Mouse (Mus musculus): ENCODE data around the gene Spata31d1c. TPM values are rescaled to one million over a fixed set of nuclear protein-coding genes. Genes with fewer than 3 reads are reported as not detected.

The Spata31d1c gene
- not detected in 2 replicates for polyA plus RNA-seq (2014; fragmentation: Nextera tagmentation; extraction: Ambion mirVana)

DNA sequence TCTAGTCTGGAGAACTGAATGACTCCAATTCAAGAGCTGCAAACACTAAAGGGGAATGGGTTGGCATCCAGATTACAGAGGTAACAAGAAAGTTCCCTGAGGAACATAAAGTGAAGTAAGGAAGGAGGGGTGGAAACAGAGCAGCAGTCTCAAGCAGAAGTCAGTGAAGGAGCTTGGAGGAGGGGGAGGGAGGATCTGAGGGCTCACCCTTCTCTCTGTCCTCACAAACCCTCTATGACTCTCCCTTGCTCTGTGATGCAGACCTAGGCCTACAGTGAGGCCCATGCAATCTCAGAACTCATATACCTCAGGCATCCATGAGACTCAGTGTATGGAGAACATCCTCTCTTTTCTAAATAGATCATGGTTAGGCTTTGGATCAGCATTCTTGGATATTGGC is at the start of gene Spata31d1c:
Gene Spata31d1c, plus strand, starts transcription at position 301 of the 400 bp plus-strand sequence.
- Histone ChIP-seq H3K4me3 (ENCODE audit: low read depth, low read length) (no peak within 1 kb of the TSS), H3K27me3 (ENCODE audit: control insufficient read depth, insufficient read depth, low read length) (no peaks in the 10 kb centered on the region), H3K36me3 (ENCODE audit: control insufficient read depth, insufficient read depth, low read length) (no peaks in the 10 kb centered on the region), H3K4me1 (replicated peaks; ENCODE audit: control insufficient read depth, insufficient read depth, low read length) (no peaks in the 10 kb centered on the region), H3K4me2 (ENCODE audit: low read depth, low read length, severe bottlenecking) (no peak within 1 kb of the TSS), H3K27ac (ENCODE audit: low read depth, low read length) (no peak within 1 kb of the TSS), H3K9me3 (ENCODE audit: control insufficient read depth, low read length) (no peaks in the 10 kb centered on the region), H3K9ac (ENCODE audit: low read length) (no peak within 1 kb of the TSS)
- DNase-seq (ENCODE audit: low spot score) (no peak), ATAC-seq (replicated peaks; ENCODE audit: low FRiP score) (no peak)

DNA sequence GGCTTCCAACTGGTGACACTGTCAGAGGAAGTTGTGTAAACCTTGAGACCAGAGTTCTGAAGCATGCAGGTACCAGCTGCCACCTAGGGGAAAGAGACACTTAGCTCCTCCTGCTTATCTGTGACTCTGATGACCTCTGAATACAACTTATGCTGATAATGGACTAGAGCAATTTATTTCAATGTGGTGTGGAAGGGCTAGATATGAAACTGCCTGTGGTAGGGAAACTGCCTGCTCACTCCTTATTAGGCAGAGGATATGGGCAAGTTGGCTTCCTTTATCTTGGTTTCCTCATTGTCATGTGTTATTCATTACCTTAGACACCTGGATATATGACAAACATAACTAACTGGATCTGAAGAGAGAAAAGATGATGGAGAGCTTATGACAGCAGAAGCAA is 44.0 kb upstream of the Spata31d1c start:
- DNase-seq (ENCODE audit: low spot score) = no peak
- Histone ChIP-seq H3K4me3 (ENCODE audit: low read depth, low read length) (no peak overlapping the region), H3K27me3 (ENCODE audit: control insufficient read depth, insufficient read depth, low read length) (no peaks in the 10 kb centered on the region), H3K9ac (ENCODE audit: low read length) (no peak overlapping the region), H3K27ac (ENCODE audit: low read depth, low read length) (no peak overlapping the region), H3K4me2 (ENCODE audit: low read depth, low read length, severe bottlenecking) (no peak overlapping the region), H3K4me1 (replicated peaks; ENCODE audit: control insufficient read depth, insufficient read depth, low read length) (no peaks in the 10 kb centered on the region), H3K36me3 (ENCODE audit: control insufficient read depth, insufficient read depth, low read length) (no peaks in the 10 kb centered on the region), H3K9me3 (ENCODE audit: control insufficient read depth, low read length) (no peaks in the 10 kb centered on the region)
- no peak for ATAC-seq (replicated peaks; ENCODE audit: low FRiP score)

DNA sequence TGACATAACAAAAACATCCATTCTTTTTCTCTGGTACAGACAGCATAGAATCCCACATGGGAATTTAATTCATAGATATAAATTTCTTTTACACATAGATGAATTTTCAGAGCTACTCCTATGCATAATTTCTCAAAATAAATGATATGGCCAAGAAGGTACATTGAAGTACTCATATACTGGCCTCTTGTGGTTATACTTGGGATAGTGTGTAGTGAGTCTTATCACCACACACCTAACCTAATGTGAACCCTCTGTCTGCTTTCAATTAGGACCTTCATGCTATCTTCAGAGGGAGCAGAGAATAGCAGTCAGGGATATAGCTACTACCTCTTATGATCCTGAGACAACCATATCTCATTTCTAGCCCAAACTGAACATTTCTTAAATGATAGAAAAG is 27.4 kb upstream of the Spata31d1c start:
- Histone ChIP-seq H3K27me3 (ENCODE audit: control insufficient read depth, insufficient read depth, low read length) (no peaks in the 10 kb centered on the region), H3K4me2 (ENCODE audit: low read depth, low read length, severe bottlenecking) (no peak overlapping the region), H3K9ac (ENCODE audit: low read length) (no peak overlapping the region), H3K27ac (ENCODE audit: low read depth, low read length) (no peak overlapping the region), H3K36me3 (ENCODE audit: control insufficient read depth, insufficient read depth, low read length) (no peaks in the 10 kb centered on the region), H3K4me3 (ENCODE audit: low read depth, low read length) (no peak overlapping the region), H3K4me1 (replicated peaks; ENCODE audit: control insufficient read depth, insufficient read depth, low read length) (no peaks in the 10 kb centered on the region), H3K9me3 (ENCODE audit: control insufficient read depth, low read length) (no peaks in the 10 kb centered on the region)
- ATAC-seq (replicated peaks; ENCODE audit: low FRiP score) (no peak), DNase-seq (ENCODE audit: low spot score) (no peak)

DNA sequence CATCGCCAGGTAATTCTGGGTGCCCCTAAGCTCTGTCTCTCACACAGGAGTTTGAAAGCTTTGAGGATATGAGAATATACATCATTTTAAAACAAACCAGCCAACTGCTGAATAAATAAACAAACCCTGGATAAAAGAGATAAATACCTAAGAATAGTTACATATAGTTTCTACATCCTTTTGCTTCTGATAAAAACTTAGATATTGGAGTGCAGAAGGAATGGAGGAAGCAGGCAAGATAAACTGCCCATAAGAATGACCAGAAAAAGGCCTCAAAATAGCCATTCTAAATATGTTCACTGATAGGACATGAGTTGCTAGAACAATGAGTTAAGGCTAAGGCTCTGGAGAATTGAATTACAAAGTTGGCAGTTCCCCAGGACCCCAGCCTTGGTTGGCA is 26.1 kb upstream of the Spata31d1c start:
- no peaks in the 10 kb centered on the region for H3K27me3 ChIP-seq (ENCODE audit: control insufficient read depth, insufficient read depth, low read length)
- WGBS = 96% methylated on average over 1 of the region's 1 CpGs
- ATAC-seq (replicated peaks; ENCODE audit: low FRiP score) (no peak), DNase-seq (ENCODE audit: low spot score) (no peak)
- H3K4me1 ChIP-seq (replicated peaks; ENCODE audit: control insufficient read depth, insufficient read depth, low read length) = no peaks in the 10 kb centered on the region
- H3K27ac ChIP-seq (ENCODE audit: low read depth, low read length) = no peak overlapping the region
- H3K9ac ChIP-seq (ENCODE audit: low read length) = no peak overlapping the region
- H3K4me2 ChIP-seq (ENCODE audit: low read depth, low read length, severe bottlenecking) = no peak overlapping the region
- H3K4me3 ChIP-seq (ENCODE audit: low read depth, low read length) = no peak overlapping the region
- no peaks in the 10 kb centered on the region for H3K36me3 ChIP-seq (ENCODE audit: control insufficient read depth, insufficient read depth, low read length)
- H3K9me3 ChIP-seq (ENCODE audit: control insufficient read depth, low read length) = no peaks in the 10 kb centered on the region

DNA sequence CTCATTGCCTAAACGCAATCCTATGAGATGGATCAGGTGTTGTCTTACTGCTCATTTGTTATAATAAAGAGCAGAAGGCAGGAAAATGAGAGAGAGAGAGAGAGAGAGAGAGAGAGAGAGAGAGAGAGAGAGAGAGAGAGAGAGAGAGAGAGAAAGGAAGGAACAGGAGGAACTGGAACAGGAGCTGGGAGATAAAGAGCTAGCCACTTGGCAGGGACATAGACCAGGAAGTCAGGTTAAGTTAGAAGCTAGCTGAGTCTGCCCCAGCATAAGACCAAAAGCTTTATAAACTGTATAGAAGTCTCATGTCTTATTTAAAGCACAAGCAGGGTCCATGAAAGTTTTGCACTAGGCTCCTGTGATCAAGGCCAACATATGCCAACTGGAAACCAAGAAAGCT is 24.9 kb upstream of the Spata31d1c start:
- no peak overlapping the region for H3K27ac ChIP-seq (ENCODE audit: low read depth, low read length)
- H3K9ac ChIP-seq (ENCODE audit: low read length) = no peak overlapping the region
- H3K4me2 ChIP-seq (ENCODE audit: low read depth, low read length, severe bottlenecking) = no peak overlapping the region
- no peaks in the 10 kb centered on the region for H3K4me1 ChIP-seq (replicated peaks; ENCODE audit: control insufficient read depth, insufficient read depth, low read length)
- 52% methylated on average over 1 of the region's 1 CpGs for WGBS
- H3K27me3 ChIP-seq (ENCODE audit: control insufficient read depth, insufficient read depth, low read length) = no peaks in the 10 kb centered on the region
- no peaks in the 10 kb centered on the region for H3K9me3 ChIP-seq (ENCODE audit: control insufficient read depth, low read length)
- ATAC-seq (replicated peaks; ENCODE audit: low FRiP score) (no peak), DNase-seq (ENCODE audit: low spot score) (no peak)
- H3K4me3 ChIP-seq (ENCODE audit: low read depth, low read length) = no peak overlapping the region
- no peaks in the 10 kb centered on the region for H3K36me3 ChIP-seq (ENCODE audit: control insufficient read depth, insufficient read depth, low read length)

DNA sequence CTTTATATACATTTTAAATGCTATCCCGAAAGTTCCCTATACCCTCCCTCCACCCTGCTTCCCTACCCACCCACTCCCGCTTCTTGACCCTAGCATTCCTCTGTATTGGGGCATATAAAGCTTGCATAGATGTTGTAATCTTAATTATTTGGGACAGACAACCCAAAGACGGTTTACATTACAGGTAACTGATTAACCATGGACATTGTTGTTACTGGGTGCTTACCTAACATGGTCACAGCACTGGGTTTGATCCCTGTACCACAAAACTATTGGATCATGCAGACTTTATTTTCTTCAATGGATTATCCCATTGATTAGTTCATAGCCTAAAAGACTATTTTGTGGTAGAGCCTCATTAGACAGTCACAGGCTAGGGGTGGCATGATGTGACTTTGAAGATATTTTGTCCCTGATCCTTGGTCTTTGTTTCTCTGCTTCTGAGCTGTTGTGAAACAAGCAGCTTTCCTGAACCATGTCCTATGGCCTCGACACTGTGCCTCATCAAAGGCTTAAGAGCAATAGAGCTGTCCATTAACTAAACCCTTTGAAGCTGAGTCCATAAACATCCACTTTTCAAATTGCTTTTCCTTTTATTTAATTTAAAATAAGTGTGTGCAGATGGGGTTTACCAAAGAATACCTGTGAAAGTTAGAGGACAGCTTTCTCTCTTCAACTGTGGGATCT is 21.7 kb upstream of the Spata31d1c start:
- no peaks in the 10 kb centered on the region for H3K9me3 ChIP-seq (ENCODE audit: control insufficient read depth, low read length)
- no peak for ATAC-seq (replicated peaks; ENCODE audit: low FRiP score)
- no peaks in the 10 kb centered on the region for H3K4me1 ChIP-seq (replicated peaks; ENCODE audit: control insufficient read depth, insufficient read depth, low read length)
- no peak for DNase-seq (ENCODE audit: low spot score)
- H3K4me3 ChIP-seq (ENCODE audit: low read depth, low read length) = no peak overlapping the region
- H3K36me3 ChIP-seq (ENCODE audit: control insufficient read depth, insufficient read depth, low read length) = no peaks in the 10 kb centered on the region
- WGBS = 59% methylated on average over 4 of the region's 4 CpGs
- H3K27me3 ChIP-seq (ENCODE audit: control insufficient read depth, insufficient read depth, low read length) = no peaks in the 10 kb centered on the region
- no peak overlapping the region for H3K27ac ChIP-seq (ENCODE audit: low read depth, low read length)
- no peak overlapping the region for H3K9ac ChIP-seq (ENCODE audit: low read length)
- H3K4me2 ChIP-seq (ENCODE audit: low read depth, low read length, severe bottlenecking) = no peak overlapping the region

DNA sequence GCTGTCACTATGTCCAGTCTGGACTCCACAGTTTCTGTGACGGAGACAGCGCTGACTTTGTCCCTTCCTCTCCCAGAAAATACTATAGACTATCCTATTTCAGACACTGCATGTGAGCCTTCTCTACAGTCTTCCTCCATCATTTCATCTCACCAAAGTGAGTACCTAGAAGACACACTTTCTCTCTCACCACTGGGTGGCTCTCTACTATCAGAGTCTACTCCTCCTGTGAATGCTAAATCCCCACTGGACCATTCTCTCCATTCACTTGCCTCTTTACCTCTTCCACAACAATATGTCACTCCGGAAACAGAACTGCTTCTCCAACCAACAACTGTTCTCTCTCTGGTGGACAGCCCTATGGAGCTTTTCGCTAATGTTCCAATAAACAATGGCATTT is 2.2 kb downstream of the Spata31d1c start:
- 58% methylated on average over 4 of the region's 4 CpGs for WGBS
- H3K9ac ChIP-seq (ENCODE audit: low read length) = no peak overlapping the region

DNA sequence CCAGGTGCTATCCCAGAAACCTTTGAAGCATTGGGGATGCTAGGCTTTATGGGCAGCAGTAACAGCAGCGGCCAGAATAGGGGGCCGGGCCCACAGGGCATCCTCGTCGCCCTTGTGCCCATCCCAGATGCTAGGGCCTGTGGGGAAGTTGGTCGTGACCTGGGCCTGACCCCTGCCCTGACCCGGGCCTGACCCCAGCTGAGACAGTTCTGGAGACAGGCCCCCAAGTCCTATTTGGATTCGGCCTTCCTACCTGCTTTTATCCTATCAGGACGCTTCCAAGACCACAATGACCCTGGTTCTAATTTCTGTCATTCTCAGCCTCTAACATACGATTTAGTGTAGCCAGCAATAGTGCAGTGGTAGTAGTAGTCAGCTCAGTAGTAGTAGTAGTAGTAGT is 19.8 kb downstream of the Spata31d1c start, which contains the start of gene Prss47:
Gene Prss47, minus strand, starts transcription at position 101 of the 400 bp plus-strand sequence.
- no peak for DNase-seq (ENCODE audit: low spot score)
- Histone ChIP-seq H3K4me1 (replicated peaks; ENCODE audit: control insufficient read depth, insufficient read depth, low read length) (no peaks in the 10 kb centered on the region), H3K27ac (ENCODE audit: low read depth, low read length) (no peak within 1 kb of the TSS), H3K4me3 (ENCODE audit: low read depth, low read length) (no peak within 1 kb of the TSS), H3K36me3 (ENCODE audit: control insufficient read depth, insufficient read depth, low read length) (no peaks in the 10 kb centered on the region), H3K4me2 (ENCODE audit: low read depth, low read length, severe bottlenecking) (no peak within 1 kb of the TSS), H3K27me3 (ENCODE audit: control insufficient read depth, insufficient read depth, low read length) (no peaks in the 10 kb centered on the region), H3K9me3 (ENCODE audit: control insufficient read depth, low read length) (no peaks in the 10 kb centered on the region; the same call in 1 of the 2 replicates), H3K9ac (ENCODE audit: low read length) (no peak within 1 kb of the TSS)
- no peak for ATAC-seq (replicated peaks; ENCODE audit: low FRiP score)
- 86% methylated on average over 9 of the region's 9 CpGs for WGBS

More for the DNA sequence above, 2.2 kb downstream of the Spata31d1c start:
- ATAC-seq (replicated peaks; ENCODE audit: low FRiP score) (no peak), DNase-seq (ENCODE audit: low spot score) (no peak)
- Histone ChIP-seq H3K9me3 (ENCODE audit: control insufficient read depth, low read length) (no peaks in the 10 kb centered on the region), H3K36me3 (ENCODE audit: control insufficient read depth, insufficient read depth, low read length) (no peaks in the 10 kb centered on the region), H3K27me3 (ENCODE audit: control insufficient read depth, insufficient read depth, low read length) (no peaks in the 10 kb centered on the region), H3K27ac (ENCODE audit: low read depth, low read length) (no peak overlapping the region), H3K4me3 (ENCODE audit: low read depth, low read length) (no peak overlapping the region), H3K4me2 (ENCODE audit: low read depth, low read length, severe bottlenecking) (no peak overlapping the region), H3K4me1 (replicated peaks; ENCODE audit: control insufficient read depth, insufficient read depth, low read length) (no peaks in the 10 kb centered on the region)

DNA sequence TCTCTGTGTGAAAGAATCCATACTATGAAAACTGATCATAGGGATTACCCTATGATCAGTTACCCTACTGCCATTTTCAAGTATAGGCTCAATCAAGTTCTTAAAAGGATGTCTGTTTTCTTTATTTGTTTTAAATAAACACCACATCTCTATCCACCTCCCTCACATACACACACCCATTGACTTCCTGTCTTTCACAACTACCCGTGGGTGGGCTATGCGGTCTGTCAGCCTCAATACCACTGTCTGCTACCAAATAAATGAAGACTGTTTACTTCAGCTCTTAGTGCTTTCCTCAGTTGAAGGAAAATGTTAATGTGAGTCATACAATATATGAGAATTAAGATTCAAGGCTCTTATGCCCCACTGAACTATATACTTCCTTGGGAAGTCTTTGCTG is 37.1 kb downstream of the Spata31d1c start:
- Histone ChIP-seq H3K27ac (ENCODE audit: low read depth, low read length) (no peak overlapping the region), H3K4me3 (ENCODE audit: low read depth, low read length) (no peak overlapping the region), H3K9me3 (ENCODE audit: control insufficient read depth, low read length) (no peaks in the 10 kb centered on the region), H3K4me2 (ENCODE audit: low read depth, low read length, severe bottlenecking) (no peak overlapping the region), H3K4me1 (replicated peaks; ENCODE audit: control insufficient read depth, insufficient read depth, low read length) (no peaks in the 10 kb centered on the region), H3K36me3 (ENCODE audit: control insufficient read depth, insufficient read depth, low read length) (peaks cover 3% of the 10 kb centered on the region), H3K9ac (ENCODE audit: low read length) (no peak overlapping the region), H3K27me3 (ENCODE audit: control insufficient read depth, insufficient read depth, low read length) (no peaks in the 10 kb centered on the region)
- WGBS = 90% methylated on average over 2 of the region's 2 CpGs
- ATAC-seq (replicated peaks; ENCODE audit: low FRiP score) (no peak), DNase-seq (ENCODE audit: low spot score) (no peak)
